Mouse (Mus musculus) fat pad, adult 2 months (tissue): ENCODE results near the gene Atf7ip2.

Experiments
- DNase-seq: peaks from one replicate; pipeline ENCODE4 v3.0.0-alpha.2; 2011; ENCODE audit warnings: low read depth, low spot score; ENCODE audit errors: extremely low read depth

The Atf7ip2 gene

GRCm38 (mm10) chr16:10288115-10288514, 95.6 kb downstream of the Atf7ip2 start:
- DNase-seq: no peak

DNA sequence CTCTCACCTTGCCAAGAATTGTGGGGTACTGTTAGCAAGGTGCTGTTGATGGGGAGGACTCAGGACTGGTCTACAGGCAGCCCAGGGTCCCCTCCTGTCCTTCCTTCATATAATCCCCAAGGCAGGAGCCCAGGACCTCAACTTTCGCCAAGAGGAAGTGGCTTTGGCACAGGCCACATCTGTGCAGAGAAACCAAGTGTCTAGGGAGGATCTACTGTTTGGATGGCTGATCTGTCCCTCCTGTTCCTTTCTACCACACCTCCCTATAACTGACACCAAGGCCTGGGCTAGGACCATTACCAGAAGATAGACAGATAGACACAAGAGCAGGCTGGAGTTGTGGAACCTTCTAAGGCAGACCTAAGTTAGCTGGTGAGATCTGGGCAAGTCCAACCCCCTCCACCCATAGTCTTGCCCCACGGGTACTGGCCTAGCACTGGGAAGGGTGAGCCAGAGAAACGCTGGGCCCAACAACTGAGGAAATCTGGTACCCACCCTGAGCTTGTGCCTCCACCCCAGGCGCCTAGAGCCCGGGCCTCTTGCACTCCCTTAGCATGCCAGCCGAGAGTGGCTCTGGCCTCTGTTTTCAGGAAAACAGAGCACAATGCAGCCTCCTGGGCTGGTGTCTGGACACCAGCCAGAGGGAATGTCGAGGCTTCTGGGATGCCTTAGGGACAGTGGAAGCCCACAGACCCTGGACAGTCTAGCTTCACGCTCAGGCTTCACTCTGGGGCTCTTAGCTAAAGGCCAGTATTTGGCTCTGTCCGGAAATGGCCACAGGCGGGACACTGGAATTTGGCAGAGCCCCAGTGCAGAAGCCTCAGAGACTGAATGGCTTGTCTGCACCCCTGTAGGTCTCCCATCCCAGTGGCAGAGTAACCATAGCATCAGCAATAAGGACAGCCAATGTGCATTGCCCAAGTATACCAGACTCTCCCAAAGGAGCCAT, 105.5 kb downstream of the Atf7ip2 start:
- DNase-seq: no peak

- no peak for DNase-seq
Observed at GRCm38 (mm10) chr16:10299637-10300036, 107.1 kb downstream of the Atf7ip2 start.

GRCm38 (mm10) chr16:10300231-10301186, 108.0 kb downstream of the Atf7ip2 start:
- DNase-seq: no peak
